Mouse (Mus musculus) olfactory bulb, adult 2 months (tissue): ENCODE data around the gene Atl1. TPM values are rescaled to one million over a fixed set of nuclear protein-coding genes. Genes with fewer than 3 reads are reported as not detected.

Experiments
- H3K27ac ChIP-seq: fragments of 200-500 bp; 2 replicates; pipeline ENCODE4 v1.5.1; 2012; ENCODE audit warnings: low read depth, low read length; ENCODE audit not compliant: insufficient read depth
- H3K4me1 ChIP-seq: fragments of 200-500 bp; 2 replicates; pipeline ENCODE4 v1.6.1; 2012; ENCODE audit warnings: low read length; ENCODE audit not compliant: control insufficient read depth, insufficient read depth
- H3K4me3 ChIP-seq: fragments of 200-500 bp; 2 replicates; pipeline ENCODE4 v1.5.1; 2012; ENCODE audit warnings: mild to moderate bottlenecking, low read depth, low read length, moderate library complexity; ENCODE audit not compliant: insufficient read depth
- CTCF ChIP-seq: fragments of 200-500 bp; IDR thresholded peaks from 2 replicates; pipeline ENCODE4 v1.5.1; 2012; ENCODE audit warnings: low read depth, mild to moderate bottlenecking, low read length, moderate library complexity; ENCODE audit not compliant: insufficient read depth
- POLR2A ChIP-seq: fragments of 200-500 bp; IDR thresholded peaks from 2 replicates; pipeline ENCODE4 v1.6.1; 2012; ENCODE audit warnings: mild to moderate bottlenecking, low read depth, low read length, moderate library complexity; ENCODE audit not compliant: insufficient read depth
- WGBS: fragments of 180-500 bp; shearing (Covaris S2); methylation state at CpG from one replicate; pipeline ENCODE4 v1.1.7; 2018; 5-methylcytosine and 5-hydroxymethylcytosine counted together
- polyA plus RNA-seq: library from polyadenylated mRNA; stranded (reverse); fragments of >200 nt; gene quantifications from 2 replicates; pipeline ENCODE4 v1.2.4, GENCODE M21; 2012; ENCODE audit warnings: low replicate concordance; ENCODE audit not compliant: missing spikeins, insufficient read depth, insufficient read length

Atl1 gene
- polyA plus RNA-seq, 1 experiment: not detected

- no peak overlapping the region for H3K27ac ChIP-seq
- TF ChIP-seq CTCF (no peak), POLR2A (no peak)
- H3K4me1 ChIP-seq: peaks cover 12% of the 10 kb centered on the region
- 87% methylated on average over 2 of the region's 2 CpGs for WGBS
- H3K4me3 ChIP-seq: no peak overlapping the region
Measured at GRCm38 (mm10) chr12:69895046-69895445, 2.6 kb downstream of the Atl1 start.

GRCm38 (mm10) chr12:69898119-69898518, 5.7 kb downstream of the Atl1 start:
- TF ChIP-seq POLR2A (no peak), CTCF (no peak)
- H3K4me3 ChIP-seq: no peak overlapping the region
- peaks cover 2% of the 10 kb centered on the region; the same call in 1 of the 2 replicates for H3K4me1 ChIP-seq
- H3K27ac ChIP-seq: no peak overlapping the region
- WGBS: 96% methylated on average over 4 of the region's 4 CpGs

DNA sequence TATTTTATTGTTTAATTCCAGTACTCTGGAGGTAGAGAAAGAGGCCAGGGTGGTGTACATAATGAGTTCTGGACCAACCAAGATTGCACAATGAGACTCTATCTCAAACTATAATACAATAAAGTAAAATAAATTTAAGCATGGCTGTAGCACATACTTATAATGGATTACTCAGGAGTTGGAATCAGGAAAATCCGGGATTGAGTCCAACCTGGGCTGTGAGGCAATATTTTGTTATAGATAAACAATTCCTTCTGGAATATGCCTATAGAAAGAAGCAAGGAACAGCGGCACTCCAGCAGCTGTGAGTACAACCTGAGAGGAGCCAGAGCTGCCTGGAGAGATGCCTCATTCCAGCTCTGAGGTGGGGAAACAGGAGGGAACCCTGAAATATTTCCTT, 12.6 kb downstream of the Atl1 start:
- Histone ChIP-seq H3K4me1 (0 out of 2 replicates have a peak, but pooled peaks cover 3% of the 10 kb centered on the region), H3K27ac (no peak overlapping the region), H3K4me3 (no peak overlapping the region)
- 78% methylated on average over 2 of the region's 2 CpGs for WGBS
- no peak for TF ChIP-seq POLR2A
- TF ChIP-seq CTCF: no peak

DNA sequence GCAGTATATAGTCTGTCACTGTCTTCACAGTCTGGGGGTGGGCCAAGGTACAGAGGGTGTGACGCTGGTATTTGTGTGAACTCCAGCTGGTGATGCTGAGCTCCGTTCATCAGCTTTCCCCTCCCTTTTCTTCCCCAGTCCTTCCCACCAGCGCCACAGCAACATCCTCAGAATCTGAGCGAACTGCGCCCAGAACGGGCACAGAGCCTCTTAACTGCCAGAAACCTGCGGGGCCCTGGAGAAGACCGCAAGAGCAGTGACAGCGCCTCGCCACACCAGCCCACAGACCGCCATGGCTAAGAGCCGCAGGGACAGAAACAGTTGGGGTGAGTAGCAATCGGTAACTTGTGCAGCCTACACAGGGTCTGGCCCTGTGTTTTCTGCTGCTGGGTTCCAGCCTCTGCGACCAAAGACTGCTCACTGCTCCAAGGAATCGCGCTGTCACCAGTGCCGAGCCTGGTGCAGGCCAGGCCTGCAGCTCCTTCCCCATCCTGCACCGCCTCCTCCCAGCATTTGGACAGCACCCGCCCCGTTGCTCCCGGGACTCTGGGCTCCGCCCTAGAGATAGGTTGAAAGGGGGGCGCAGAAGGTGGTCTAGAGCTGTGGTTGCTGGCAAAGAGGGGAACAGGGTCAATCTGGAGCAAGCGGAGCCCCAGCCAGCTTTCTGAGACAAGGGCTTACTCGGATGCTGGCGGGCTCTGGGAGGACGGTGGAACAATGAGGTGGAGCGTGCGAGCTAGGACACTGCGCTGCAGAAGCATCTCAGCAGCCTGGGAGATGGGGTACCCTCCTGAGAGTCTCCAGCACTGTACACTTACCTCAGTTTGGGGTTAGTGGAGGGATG, 15.5 kb downstream of the Atl1 start:
- Histone ChIP-seq H3K4me3 (peak overlapping the region; percentile 57), H3K4me1 (0 out of 2 replicates have a peak, but pooled peaks cover 3% of the 10 kb centered on the region), H3K27ac (peak overlapping the region; percentile 60)
- TF ChIP-seq CTCF (no peak), POLR2A (peak; percentile 57)
- 3% methylated on average over 30 of the region's 30 CpGs for WGBS

DNA sequence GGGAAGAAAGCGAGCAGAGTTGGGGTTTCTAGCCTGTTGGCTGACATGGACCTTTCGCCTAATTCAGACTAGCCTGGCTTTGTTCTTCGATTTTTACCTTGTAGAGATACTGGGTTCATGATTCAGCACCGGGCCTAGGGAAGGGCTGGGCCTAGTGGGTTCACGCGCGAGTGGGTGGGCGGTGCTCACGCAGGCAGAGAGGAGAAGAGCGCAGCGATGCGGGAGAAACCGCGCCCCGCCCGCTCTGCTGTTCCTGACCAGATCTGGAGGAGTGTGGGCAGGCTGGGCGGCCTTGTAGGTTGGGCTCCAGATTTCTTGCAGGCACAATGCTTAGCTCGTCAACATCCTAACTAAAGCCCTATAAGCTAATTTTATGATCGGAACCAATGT, 16.1 kb downstream of the Atl1 start:
- 13% methylated on average over 19 of the region's 19 CpGs for WGBS
- 0 out of 2 replicates have a peak, but pooled peaks cover 3% of the 10 kb centered on the region for H3K4me1 ChIP-seq
- TF ChIP-seq POLR2A (peak; percentile 16; the same call in 1 of the 2 replicates), CTCF (no peak)
- H3K27ac ChIP-seq: peak overlapping the region; percentile 60
- H3K4me3 ChIP-seq: peak overlapping the region; percentile 57

GRCm38 (mm10) chr12:69911906-69912305, 19.5 kb downstream of the Atl1 start:
- 93% methylated on average over 7 of the region's 7 CpGs for WGBS
- no peak overlapping the region for H3K27ac ChIP-seq
- no peak for TF ChIP-seq CTCF
- TF ChIP-seq POLR2A: no peak

GRCm38 (mm10) chr12:69912737-69913136, 20.3 kb downstream of the Atl1 start:
- H3K27ac ChIP-seq: no peak overlapping the region

More at GRCm38 (mm10) chr12:69911906-69912305, 19.5 kb downstream of the Atl1 start:
- Histone ChIP-seq H3K4me1 (0 out of 2 replicates have a peak, but pooled peaks cover 3% of the 10 kb centered on the region), H3K4me3 (no peak overlapping the region)

DNA sequence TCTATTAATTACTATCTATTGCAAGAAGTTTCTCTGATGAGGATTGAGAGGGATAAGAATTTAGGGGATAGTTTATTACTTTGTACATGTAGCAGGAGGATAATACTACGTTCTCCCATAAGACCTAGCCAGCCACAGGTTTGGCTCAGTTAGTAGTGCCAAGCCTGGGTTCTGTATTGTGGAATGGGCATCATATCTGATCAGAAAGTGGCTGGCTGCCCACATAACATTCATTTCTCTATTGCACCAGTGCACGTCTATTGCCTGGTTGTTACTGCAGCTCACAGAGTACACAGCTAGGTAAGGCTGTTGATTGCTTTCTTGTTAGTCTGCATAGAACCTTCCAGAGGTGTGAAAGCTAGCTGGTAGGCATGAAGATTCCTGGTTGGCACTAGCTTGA, 25.5 kb downstream of the Atl1 start:
- H3K27ac ChIP-seq: no peak overlapping the region
- no peak for TF ChIP-seq CTCF
- no peak for TF ChIP-seq POLR2A
- no peak overlapping the region for H3K4me3 ChIP-seq
- no peaks in the 10 kb centered on the region for H3K4me1 ChIP-seq
- 83% methylated on average over 2 of the region's 2 CpGs for WGBS

More at GRCm38 (mm10) chr12:69912737-69913136, 20.3 kb downstream of the Atl1 start:
- no peak overlapping the region for H3K4me3 ChIP-seq
- H3K4me1 ChIP-seq: 0 out of 2 replicates have a peak, but pooled peaks cover 3% of the 10 kb centered on the region
- TF ChIP-seq CTCF: no peak
- no peak for TF ChIP-seq POLR2A
- WGBS: 91% methylated on average over 7 of the region's 7 CpGs

GRCm38 (mm10) chr12:69922099-69922498, 29.7 kb downstream of the Atl1 start:
- Histone ChIP-seq H3K4me1 (no peaks in the 10 kb centered on the region), H3K27ac (no peak overlapping the region), H3K4me3 (no peak overlapping the region)
- WGBS: 94% methylated on average over 1 of the region's 1 CpGs
- TF ChIP-seq POLR2A: no peak
- no peak for TF ChIP-seq CTCF
